Mouse (Mus musculus) limb, embryonic 12.5 days (tissue): ENCODE data around the gene Pcdh15. TPM values are rescaled to one million over a fixed set of nuclear protein-coding genes. Genes with fewer than 3 reads are reported as not detected.

ENCODE experiments used
- ATAC-seq: fragments of 200-750 bp; cut with Nextera tagmentation; 2 replicates; pipeline ENCODE4 v1.8.0; 2017; ENCODE audit warnings: low read depth, moderate TSS enrichment; ENCODE audit not compliant: insufficient number of reproducible peaks, insufficient read depth, low FRiP score, low TSS enrichment
- H3K27ac ChIP-seq: fragments of 300-500 bp; sonication (generic); 2 replicates; pipeline ENCODE4 v1.5.1; 2016; ENCODE audit warnings: mild to moderate bottlenecking, moderate library complexity
- H3K27me3 ChIP-seq: fragments of 300-500 bp; sonication (generic); 2 replicates; pipeline ENCODE4 v1.6.1; 2016; ENCODE audit warnings: mild to moderate bottlenecking, moderate library complexity
- H3K36me3 ChIP-seq: fragments of 300-500 bp; sonication (generic); 2 replicates; pipeline ENCODE4 v1.6.1; 2016; ENCODE audit warnings: mild to moderate bottlenecking, moderate library complexity
- H3K4me1 ChIP-seq: fragments of 300-500 bp; sonication (generic); replicated peaks from 2 replicates; pipeline ENCODE4 v1.6.1; 2016
- H3K4me2 ChIP-seq: fragments of 300-500 bp; sonication (generic); 2 replicates; pipeline ENCODE4 v1.6.1; 2016; ENCODE audit warnings: mild to moderate bottlenecking, moderate library complexity
- H3K4me3 ChIP-seq: fragments of 300-500 bp; sonication (generic); replicated peaks from 2 replicates; pipeline ENCODE4 v1.5.1; 2016; ENCODE audit warnings: mild to moderate bottlenecking
- H3K9ac ChIP-seq: fragments of 300-500 bp; sonication (generic); replicated peaks from 2 replicates; pipeline ENCODE4 v1.6.1; 2016; ENCODE audit warnings: mild to moderate bottlenecking, moderate library complexity
- H3K9me3 ChIP-seq: fragments of 300-500 bp; sonication (generic); 2 replicates; pipeline ENCODE4 v1.6.1; 2016; ENCODE audit warnings: mild to moderate bottlenecking, moderate library complexity
- WGBS: fragments of 180-500 bp; shearing (Covaris S2); methylation state at CpG from one replicate; pipeline ENCODE4 v1.1.7; 2016; 5-methylcytosine and 5-hydroxymethylcytosine counted together
- polyA plus RNA-seq: library from polyadenylated mRNA; unstranded; fragments of >200 nt; fragmentation: Nextera tagmentation; extraction: Ambion mirVana; gene quantifications from 2 replicates; pipeline ENCODE4 v1.2.1, GENCODE M21; 2016

Gene Pcdh15
- polyA plus RNA-seq, 1 experiment from 2014 or later = 2.6 TPM

DNA sequence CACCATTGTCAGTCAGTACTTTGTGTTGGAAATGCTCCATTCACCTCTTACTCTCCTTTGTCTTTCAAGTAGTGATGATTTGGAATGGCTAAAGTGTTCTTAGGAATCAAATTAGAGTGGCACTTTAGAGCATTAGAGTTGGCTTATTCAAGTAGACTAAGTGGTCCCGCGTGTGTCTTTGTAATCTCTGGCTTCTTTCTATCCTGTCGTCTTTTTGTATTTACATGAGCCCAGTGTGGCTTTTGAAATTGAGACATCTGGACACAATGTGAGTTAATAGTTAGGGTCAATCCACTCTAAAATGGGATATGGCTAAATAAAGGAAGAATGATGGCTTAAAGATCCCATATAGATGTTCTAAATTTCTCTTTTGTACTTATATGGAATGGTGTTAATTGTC lies 800.0 kb downstream of the Pcdh15 start:
- no peaks in the 10 kb centered on the region for H3K4me1 ChIP-seq
- H3K9ac ChIP-seq = no peak overlapping the region
- no peak overlapping the region for H3K4me2 ChIP-seq
- H3K27me3 ChIP-seq = no peaks in the 10 kb centered on the region
- no peaks in the 10 kb centered on the region for H3K36me3 ChIP-seq
- 80% methylated on average over 3 of the region's 3 CpGs for WGBS
- H3K9me3 ChIP-seq = no peaks in the 10 kb centered on the region
- H3K27ac ChIP-seq = no peak overlapping the region
- ATAC-seq = no peak
- H3K4me3 ChIP-seq = no peak overlapping the region

DNA sequence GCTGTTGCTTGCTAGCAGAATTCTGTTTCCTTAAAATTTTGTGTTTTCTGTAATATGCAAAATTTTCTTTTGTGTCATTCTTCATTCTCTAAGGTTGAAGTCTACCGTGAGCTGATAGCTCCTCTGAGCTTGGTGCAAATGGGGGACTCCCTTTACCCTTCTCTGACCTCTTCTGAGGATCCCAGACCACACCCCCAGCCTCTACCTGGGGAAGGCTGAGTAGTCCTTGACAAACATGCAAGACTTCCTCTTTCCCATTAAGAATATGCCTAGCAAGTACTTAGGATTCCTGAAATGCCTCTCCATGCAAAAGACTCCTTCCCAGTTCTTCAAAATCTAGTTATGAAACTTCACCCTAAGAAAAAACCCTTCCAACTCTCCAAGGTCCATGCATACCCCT lies 808.5 kb downstream of the Pcdh15 start:
- H3K36me3 ChIP-seq = no peaks in the 10 kb centered on the region
- H3K9ac ChIP-seq = no peak overlapping the region
- no peak overlapping the region for H3K27ac ChIP-seq
- no peaks in the 10 kb centered on the region for H3K27me3 ChIP-seq
- 77% methylated on average over 1 of the region's 1 CpGs for WGBS
- no peak for ATAC-seq
- H3K4me1 ChIP-seq = no peaks in the 10 kb centered on the region
- no peak overlapping the region for H3K4me3 ChIP-seq
- H3K9me3 ChIP-seq = no peaks in the 10 kb centered on the region
- no peak overlapping the region for H3K4me2 ChIP-seq

- ATAC-seq = no peak
- WGBS = 63% methylated on average over 1 of the region's 1 CpGs
Observed at GRCm38 (mm10) chr10:73908568-73908967, 809.4 kb downstream of the Pcdh15 start.

GRCm38 (mm10) chr10:73915170-73915569 lies 816.0 kb downstream of the Pcdh15 start:
- no peak for ATAC-seq
- no peaks in the 10 kb centered on the region for H3K27me3 ChIP-seq
- H3K4me3 ChIP-seq = no peak overlapping the region
- no peaks in the 10 kb centered on the region for H3K36me3 ChIP-seq
- no peak overlapping the region for H3K4me2 ChIP-seq
- WGBS = 82% methylated on average over 4 of the region's 4 CpGs
- H3K27ac ChIP-seq = no peak overlapping the region
- no peaks in the 10 kb centered on the region for H3K9me3 ChIP-seq
- no peaks in the 10 kb centered on the region for H3K4me1 ChIP-seq
- H3K9ac ChIP-seq = no peak overlapping the region

More at GRCm38 (mm10) chr10:73908568-73908967, 809.4 kb downstream of the Pcdh15 start:
- Histone ChIP-seq H3K4me1 (no peaks in the 10 kb centered on the region), H3K27me3 (no peaks in the 10 kb centered on the region), H3K36me3 (no peaks in the 10 kb centered on the region), H3K27ac (no peak overlapping the region), H3K4me2 (no peak overlapping the region), H3K9me3 (no peaks in the 10 kb centered on the region), H3K9ac (no peak overlapping the region), H3K4me3 (no peak overlapping the region)

DNA sequence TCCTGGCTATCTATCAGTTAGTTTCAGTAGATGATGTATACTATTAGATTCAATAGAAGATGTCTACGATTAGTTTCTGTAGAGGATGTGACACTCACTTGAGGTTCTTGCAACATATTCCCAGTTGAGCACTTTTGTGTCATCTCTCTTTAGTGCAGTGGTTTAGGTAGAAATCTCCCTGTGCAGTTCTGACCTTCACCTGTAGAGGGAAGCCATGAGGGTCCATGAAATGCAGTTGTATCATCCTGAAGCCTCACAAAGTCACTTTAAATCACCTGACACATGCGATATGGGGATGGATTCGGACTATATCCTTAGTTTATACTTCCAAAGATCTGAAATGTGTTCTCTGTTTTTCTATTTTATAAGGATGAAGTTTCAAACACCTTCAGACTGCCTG lies 822.4 kb downstream of the Pcdh15 start:
- no peak overlapping the region for H3K27ac ChIP-seq
- ATAC-seq = no peak
- H3K27me3 ChIP-seq = no peaks in the 10 kb centered on the region
- WGBS = 70% methylated on average over 3 of the region's 3 CpGs
- H3K36me3 ChIP-seq = no peaks in the 10 kb centered on the region
- no peak overlapping the region for H3K4me3 ChIP-seq
- no peaks in the 10 kb centered on the region for H3K4me1 ChIP-seq
- H3K9me3 ChIP-seq = no peaks in the 10 kb centered on the region
- H3K9ac ChIP-seq = no peak overlapping the region
- H3K4me2 ChIP-seq = no peak overlapping the region

DNA sequence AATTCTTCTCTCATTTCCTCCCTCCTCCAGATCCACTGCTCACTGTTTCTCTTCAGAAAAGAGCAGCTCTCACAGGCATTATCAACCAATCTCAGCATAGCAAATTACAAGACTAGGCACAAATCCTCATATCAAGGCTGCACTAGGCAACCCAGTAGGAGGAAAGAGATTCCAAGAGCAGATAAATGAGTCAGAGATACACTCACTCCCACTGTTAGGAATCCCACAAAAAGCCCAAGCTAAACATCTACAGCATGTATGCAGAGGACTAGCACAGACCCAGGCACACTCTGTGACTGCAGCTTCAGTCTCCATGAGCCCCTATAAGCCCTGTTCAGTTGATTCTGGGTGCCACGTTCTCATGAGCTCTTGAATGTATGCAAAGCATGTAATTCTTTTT lies 829.5 kb downstream of the Pcdh15 start:
- no peak overlapping the region for H3K4me3 ChIP-seq
- ATAC-seq = no peak
- 79% methylated on average over 1 of the region's 1 CpGs for WGBS

DNA sequence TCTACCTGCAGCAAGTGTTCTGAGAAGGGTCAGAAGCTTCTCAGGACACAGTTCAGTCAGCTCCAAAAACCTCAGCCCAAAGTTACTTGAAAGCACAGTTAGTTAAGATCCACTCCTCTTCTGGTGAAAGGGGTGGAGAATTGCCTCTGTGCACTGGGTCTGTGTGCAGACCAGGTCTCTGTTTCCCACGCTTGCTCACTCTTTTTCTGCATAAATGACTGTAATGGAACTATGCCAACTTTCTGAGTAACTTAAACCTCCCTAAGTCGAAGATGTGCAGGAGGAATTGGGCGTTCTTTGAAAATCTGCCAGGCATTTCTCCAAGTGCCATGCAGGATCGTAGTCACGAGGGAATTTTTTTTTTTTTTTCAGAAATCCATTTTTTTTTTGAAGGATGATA lies 830.6 kb downstream of the Pcdh15 start:
- H3K4me1 ChIP-seq = no peaks in the 10 kb centered on the region
- H3K9me3 ChIP-seq = no peaks in the 10 kb centered on the region
- 80% methylated on average over 5 of the region's 5 CpGs for WGBS
- H3K4me2 ChIP-seq = no peak overlapping the region
- no peak overlapping the region for H3K4me3 ChIP-seq
- no peaks in the 10 kb centered on the region for H3K27me3 ChIP-seq
- H3K9ac ChIP-seq = no peak overlapping the region
- no peak overlapping the region for H3K27ac ChIP-seq
- ATAC-seq = no peak
- no peaks in the 10 kb centered on the region for H3K36me3 ChIP-seq

More for the DNA sequence above, 829.5 kb downstream of the Pcdh15 start:
- Histone ChIP-seq H3K4me2 (no peak overlapping the region), H3K4me1 (no peaks in the 10 kb centered on the region), H3K27me3 (no peaks in the 10 kb centered on the region), H3K9ac (no peak overlapping the region), H3K9me3 (no peaks in the 10 kb centered on the region), H3K27ac (no peak overlapping the region), H3K36me3 (no peaks in the 10 kb centered on the region)

DNA sequence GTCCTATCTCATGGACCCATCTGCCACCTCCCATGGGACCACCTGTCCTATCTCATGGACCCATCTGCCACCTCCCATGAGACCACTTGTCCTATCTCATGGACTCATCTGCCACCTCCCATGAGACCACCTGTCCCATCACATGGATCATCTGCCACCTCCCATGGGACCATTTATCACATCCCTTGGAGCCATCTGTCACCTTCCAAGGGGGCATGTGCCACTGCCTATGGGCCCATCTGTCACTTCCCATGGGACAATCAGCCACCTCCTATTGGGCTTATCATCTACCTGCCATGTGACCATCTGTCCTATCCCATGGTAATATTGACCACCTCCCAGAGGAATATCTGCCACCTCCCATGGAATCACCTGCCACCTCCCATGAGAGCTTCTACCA lies 832.0 kb downstream of the Pcdh15 start:
- no peaks in the 10 kb centered on the region for H3K9me3 ChIP-seq
- H3K4me1 ChIP-seq = no peaks in the 10 kb centered on the region
- no peaks in the 10 kb centered on the region for H3K27me3 ChIP-seq
- no peaks in the 10 kb centered on the region for H3K36me3 ChIP-seq
- no peak overlapping the region for H3K27ac ChIP-seq
- no peak overlapping the region for H3K9ac ChIP-seq
- no peak overlapping the region for H3K4me2 ChIP-seq
- no peak overlapping the region for H3K4me3 ChIP-seq
- ATAC-seq = no peak; the same call in 1 of the 2 replicates

- H3K4me1 ChIP-seq = no peaks in the 10 kb centered on the region
- H3K36me3 ChIP-seq = no peaks in the 10 kb centered on the region
- H3K9me3 ChIP-seq = no peaks in the 10 kb centered on the region
- H3K27ac ChIP-seq = no peak overlapping the region
- no peaks in the 10 kb centered on the region for H3K27me3 ChIP-seq
- H3K4me3 ChIP-seq = no peak overlapping the region
- WGBS = 93% methylated on average over 4 of the region's 4 CpGs
- no peak overlapping the region for H3K9ac ChIP-seq
- H3K4me2 ChIP-seq = no peak overlapping the region
- ATAC-seq = no peak
Observed at GRCm38 (mm10) chr10:73931996-73932679, 833.0 kb downstream of the Pcdh15 start.

DNA sequence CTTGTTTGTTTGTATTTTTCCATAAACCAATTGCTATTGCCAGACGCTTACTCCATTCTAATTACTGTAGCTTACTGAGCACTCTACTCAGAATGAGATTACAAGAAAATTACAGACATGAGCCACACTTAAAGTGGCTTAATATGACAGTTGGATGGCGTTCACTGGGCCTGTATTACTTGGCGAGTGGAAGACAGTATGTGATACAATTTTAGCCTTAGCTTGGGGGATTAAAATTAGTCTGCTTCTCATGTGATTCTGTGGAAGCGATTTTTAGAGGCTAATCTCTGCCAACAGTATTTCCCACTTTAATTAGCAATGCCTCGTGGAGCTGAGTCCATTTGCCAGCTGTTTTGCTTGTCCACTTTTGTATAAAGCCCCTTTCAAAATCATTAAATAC lies 837.0 kb downstream of the Pcdh15 start:
- no peaks in the 10 kb centered on the region for H3K4me1 ChIP-seq
- ATAC-seq = no peak

GRCm38 (mm10) chr10:73938989-73939388 lies 839.8 kb downstream of the Pcdh15 start:
- WGBS = 80% methylated on average over 3 of the region's 3 CpGs

More for the DNA sequence above, 837.0 kb downstream of the Pcdh15 start:
- H3K4me2 ChIP-seq = no peak overlapping the region
- no peak overlapping the region for H3K9ac ChIP-seq
- no peaks in the 10 kb centered on the region for H3K36me3 ChIP-seq
- H3K27ac ChIP-seq = no peak overlapping the region
- H3K4me3 ChIP-seq = no peak overlapping the region
- H3K27me3 ChIP-seq = no peaks in the 10 kb centered on the region
- 76% methylated on average over 5 of the region's 5 CpGs for whole genome bisulfite sequencing
- no peaks in the 10 kb centered on the region for H3K9me3 ChIP-seq

GRCm38 (mm10) chr10:73947799-73948198 lies 848.7 kb downstream of the Pcdh15 start:
- no peaks in the 10 kb centered on the region for H3K36me3 ChIP-seq
- no peak for ATAC-seq
- H3K4me3 ChIP-seq = no peak overlapping the region
- H3K4me2 ChIP-seq = no peak overlapping the region
- no peak overlapping the region for H3K9ac ChIP-seq
- H3K9me3 ChIP-seq = no peaks in the 10 kb centered on the region
- WGBS = 88% methylated on average over 2 of the region's 2 CpGs
- H3K27ac ChIP-seq = no peak overlapping the region
- no peaks in the 10 kb centered on the region for H3K27me3 ChIP-seq
- no peaks in the 10 kb centered on the region for H3K4me1 ChIP-seq

More at GRCm38 (mm10) chr10:73938989-73939388, 839.8 kb downstream of the Pcdh15 start:
- Histone ChIP-seq H3K27ac (no peak overlapping the region), H3K4me2 (no peak overlapping the region), H3K27me3 (no peaks in the 10 kb centered on the region), H3K4me3 (no peak overlapping the region), H3K36me3 (no peaks in the 10 kb centered on the region), H3K4me1 (no peaks in the 10 kb centered on the region), H3K9ac (no peak overlapping the region), H3K9me3 (no peaks in the 10 kb centered on the region)
- ATAC-seq = no peak
